Mouse (Mus musculus): Measurements from ENCODE around the gene Rps17. TPM values are rescaled to one million over a fixed set of nuclear protein-coding genes. Genes with fewer than 3 reads are reported as not detected.

Gene Rps17
- total RNA-seq, 2 experiments from 2014 or later = 484 TPM

GRCm38 (mm10) chr7:81337785-81338521 lies 7.1 kb downstream of the Rps17 start:
- no peak for DNase-seq (ENCODE audit: low spot score in 2 of 2)
- intact Hi-C loops (cut with DNase I) = loop anchor here (2.0 kb wide), 1 partner anchor 175 kb away; no protein-coding TSS in a partner anchor

- intact Hi-C loops (cut with DNase I) = no loop called here
- DNase-seq (ENCODE audit: low spot score in 2 of 2) = peak in 1 of 2 experiments; percentile 48
These were observed 8.6 kb downstream of the Rps17 start for GRCm38 (mm10) chr7:81336432-81336786.

GRCm38 (mm10) chr7:81335705-81336431 lies 9.2 kb downstream of the Rps17 start:
- DNase-seq (ENCODE audit: low spot score in 2 of 2) = peak in 1 of 2 experiments; percentile 47
- intact Hi-C loops (cut with DNase I) = no loop called here

- DNase-seq (ENCODE audit: low spot score in 2 of 2) = no peak
- intact Hi-C loops (cut with DNase I) = no loop called here
These were observed 13.2 kb downstream of the Rps17 start for GRCm38 (mm10) chr7:81331851-81332250.

GRCm38 (mm10) chr7:81330767-81331166 lies 14.3 kb downstream of the Rps17 start:
- no peak for DNase-seq (ENCODE audit: low spot score in 2 of 2)
- intact Hi-C loops (cut with DNase I) = no loop called here

GRCm38 (mm10) chr7:81327661-81328060 lies 17.4 kb downstream of the Rps17 start:
- no peak for DNase-seq (ENCODE audit: low spot score in 2 of 2)
- intact Hi-C loops (cut with DNase I) = no loop called here

GRCm38 (mm10) chr7:81326859-81327258 lies 18.2 kb downstream of the Rps17 start:
- intact Hi-C loops (cut with DNase I) = no loop called here
- no peak for DNase-seq (ENCODE audit: low spot score in 2 of 2)

GRCm38 (mm10) chr7:81326043-81326442 lies 19.0 kb downstream of the Rps17 start:
- intact Hi-C loops (cut with DNase I) = no loop called here
- DNase-seq (ENCODE audit: low spot score in 2 of 2) = no peak

- intact Hi-C loops (cut with DNase I) = loop anchor here (5.0 kb wide), 1 partner anchor 154 kb away; no protein-coding TSS in a partner anchor
- DNase-seq (ENCODE audit: low spot score in 2 of 2) = no peak
These were observed 23.3 kb downstream of the Rps17 start for GRCm38 (mm10) chr7:81321776-81322175.

GRCm38 (mm10) chr7:81319749-81320148 lies 25.3 kb downstream of the Rps17 start:
- DNase-seq (ENCODE audit: low spot score in 2 of 2) = no peak
- intact Hi-C loops (cut with DNase I) = loop anchor here (5.0 kb wide), 1 partner anchor 152 kb away; no protein-coding TSS in a partner anchor

- DNase-seq (ENCODE audit: low spot score in 2 of 2) = no peak
- intact Hi-C loops (cut with DNase I) = no loop called here
These were observed 29.5 kb downstream of the Rps17 start for GRCm38 (mm10) chr7:81315583-81315982.

GRCm38 (mm10) chr7:81311581-81311980 lies 33.5 kb downstream of the Rps17 start:
- DNase-seq (ENCODE audit: low spot score in 2 of 2) = no peak
- intact Hi-C loops (cut with DNase I) = no loop called here

GRCm38 (mm10) chr7:81311130-81311529 lies 33.9 kb downstream of the Rps17 start:
- intact Hi-C loops (cut with DNase I) = no loop called here
- no peak for DNase-seq (ENCODE audit: low spot score in 2 of 2)

GRCm38 (mm10) chr7:81309247-81309646 lies 35.8 kb downstream of the Rps17 start:
- no peak for DNase-seq (ENCODE audit: low spot score in 2 of 2)
- intact Hi-C loops (cut with DNase I) = no loop called here

GRCm38 (mm10) chr7:81307735-81308134 lies 37.3 kb downstream of the Rps17 start:
- no peak for DNase-seq (ENCODE audit: low spot score in 2 of 2)
- intact Hi-C loops (cut with DNase I) = no loop called here

- intact Hi-C loops (cut with DNase I) = no loop called here
- no peak for DNase-seq (ENCODE audit: low spot score in 2 of 2)
These were observed 40.4 kb downstream of the Rps17 start for GRCm38 (mm10) chr7:81304675-81305074.

GRCm38 (mm10) chr7:81304100-81304499 lies 41.0 kb downstream of the Rps17 start:
- no peak for DNase-seq (ENCODE audit: low spot score in 2 of 2)
- intact Hi-C loops (cut with DNase I) = no loop called here

GRCm38 (mm10) chr7:81303682-81304081 lies 41.4 kb downstream of the Rps17 start:
- intact Hi-C loops (cut with DNase I) = no loop called here
- no peak for DNase-seq (ENCODE audit: low spot score in 2 of 2)

GRCm38 (mm10) chr7:81301323-81301722 lies 43.7 kb downstream of the Rps17 start:
- intact Hi-C loops (cut with DNase I) = no loop called here
- peak; percentile 25 to 50 for DNase-seq (ENCODE audit: low spot score in 2 of 2)

GRCm38 (mm10) chr7:81298206-81298605 lies 46.8 kb downstream of the Rps17 start:
- intact Hi-C loops (cut with DNase I) = no loop called here
- DNase-seq (ENCODE audit: low spot score in 2 of 2) = no peak

- intact Hi-C loops (cut with DNase I) = no loop called here
These were observed 49.9 kb downstream of the Rps17 start for GRCm38 (mm10) chr7:81295169-81295568.

More at GRCm38 (mm10) chr7:81295169-81295568, 49.9 kb downstream of the Rps17 start:
- no peak for DNase-seq (ENCODE audit: low spot score in 2 of 2)

All from left cerebral cortex, postnatal 14 days (tissue).